Mouse (Mus musculus) kidney, adult 10 weeks (tissue): ENCODE measurements around the gene Hcn3. TPM values are rescaled to one million over a fixed set of nuclear protein-coding genes. Genes with fewer than 3 reads are reported as not detected.

Source experiments
- polyA plus RNA-seq: library from polyadenylated mRNA; stranded (reverse); fragments of 350-450 nt; fragmentation: Illumina TruSeq; extraction: RNeasy Lipid Tissue Mini Kit (QIAGEN cat#74804); gene quantifications from one replicate; pipeline ENCODE4 v1.2.3, GENCODE M21; 2014; ENCODE audit warnings: low read depth, low replicate concordance

Gene Hcn3
- polyA plus RNA-seq, result not detected

DNA sequence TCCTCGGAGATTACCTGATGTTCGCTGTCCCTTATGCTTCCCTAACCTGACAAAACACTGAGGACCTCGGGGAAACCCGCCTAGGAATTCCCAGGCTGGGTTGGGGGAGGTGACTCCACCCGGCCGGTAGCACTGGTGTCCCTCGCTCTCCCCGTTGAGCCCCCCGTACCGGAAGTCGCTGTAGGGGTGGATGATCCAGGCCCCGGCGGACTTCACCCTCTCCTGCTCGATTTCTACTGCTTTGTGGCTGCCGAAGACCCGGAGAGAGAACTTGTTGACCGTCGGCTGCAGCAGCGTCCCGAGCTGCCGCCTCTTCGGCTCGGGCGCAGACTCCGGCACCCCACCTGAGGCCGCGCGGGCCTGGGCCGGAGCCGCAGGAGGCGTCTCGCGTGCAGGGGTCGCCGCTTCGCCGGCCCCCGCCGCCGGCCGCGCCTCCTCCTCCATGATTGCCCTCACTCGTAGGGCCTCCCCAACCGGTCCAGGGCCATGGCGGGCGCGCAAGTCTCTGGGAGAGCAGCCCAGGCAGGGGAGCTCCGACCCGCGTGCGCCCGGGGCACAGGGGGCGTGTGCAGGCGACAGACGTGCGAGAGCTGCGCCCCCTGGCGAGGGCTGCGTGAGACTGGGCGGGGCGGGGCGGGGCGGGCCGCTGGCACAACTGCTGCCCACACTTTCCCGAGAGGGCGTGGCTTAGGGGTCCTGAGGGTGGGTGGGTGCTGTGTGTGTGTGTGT, at the start of gene Hcn3:
Hcn3 (minus strand) TSS at position 581 of the 729 bp plus-strand sequence.

DNA sequence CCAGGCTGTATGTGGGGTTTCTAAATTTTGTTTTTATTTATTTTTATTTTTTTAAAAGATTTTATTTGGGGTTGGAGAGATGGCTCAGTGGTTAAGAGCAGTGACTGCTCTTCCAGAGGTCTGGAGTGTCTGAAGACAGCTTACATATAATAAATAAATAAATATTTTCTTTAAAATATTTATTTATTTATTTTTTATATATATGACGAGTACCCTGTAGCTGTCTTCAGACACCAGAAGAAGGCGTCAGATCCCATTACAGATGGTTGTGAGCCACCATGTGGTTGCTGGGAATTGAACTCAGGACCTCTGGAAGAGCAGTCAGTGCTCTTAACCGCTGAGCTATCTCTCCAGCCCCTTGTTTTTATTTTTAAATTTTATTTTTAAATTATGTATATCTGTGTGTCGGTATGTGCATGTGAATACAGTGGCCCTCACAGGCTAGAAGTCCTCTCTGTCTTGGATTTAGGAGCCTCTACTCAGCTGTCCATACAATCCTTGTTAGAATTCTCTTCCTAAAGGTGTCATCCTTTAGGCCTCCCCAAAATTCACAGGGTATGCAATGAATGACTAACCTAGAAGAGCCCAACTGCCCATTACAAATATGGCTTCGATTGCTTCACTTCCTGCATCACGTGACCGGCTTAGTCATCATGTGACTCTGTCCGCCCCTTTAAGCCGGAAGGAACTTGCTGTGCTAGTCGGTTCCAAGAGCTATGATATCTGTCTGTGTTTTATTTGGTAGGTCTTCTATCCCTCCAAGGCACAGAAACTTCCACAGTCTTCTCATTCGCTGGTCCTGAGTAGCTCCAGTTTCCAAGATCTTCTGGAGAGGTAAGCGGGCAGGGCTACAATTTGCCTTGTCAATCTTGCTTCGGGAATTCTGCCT, 42.5 kb upstream of the Hcn3 start, which contains the start of gene Gba:
Gba (plus strand) TSS at position 676 of the 889 bp plus-strand sequence.

DNA sequence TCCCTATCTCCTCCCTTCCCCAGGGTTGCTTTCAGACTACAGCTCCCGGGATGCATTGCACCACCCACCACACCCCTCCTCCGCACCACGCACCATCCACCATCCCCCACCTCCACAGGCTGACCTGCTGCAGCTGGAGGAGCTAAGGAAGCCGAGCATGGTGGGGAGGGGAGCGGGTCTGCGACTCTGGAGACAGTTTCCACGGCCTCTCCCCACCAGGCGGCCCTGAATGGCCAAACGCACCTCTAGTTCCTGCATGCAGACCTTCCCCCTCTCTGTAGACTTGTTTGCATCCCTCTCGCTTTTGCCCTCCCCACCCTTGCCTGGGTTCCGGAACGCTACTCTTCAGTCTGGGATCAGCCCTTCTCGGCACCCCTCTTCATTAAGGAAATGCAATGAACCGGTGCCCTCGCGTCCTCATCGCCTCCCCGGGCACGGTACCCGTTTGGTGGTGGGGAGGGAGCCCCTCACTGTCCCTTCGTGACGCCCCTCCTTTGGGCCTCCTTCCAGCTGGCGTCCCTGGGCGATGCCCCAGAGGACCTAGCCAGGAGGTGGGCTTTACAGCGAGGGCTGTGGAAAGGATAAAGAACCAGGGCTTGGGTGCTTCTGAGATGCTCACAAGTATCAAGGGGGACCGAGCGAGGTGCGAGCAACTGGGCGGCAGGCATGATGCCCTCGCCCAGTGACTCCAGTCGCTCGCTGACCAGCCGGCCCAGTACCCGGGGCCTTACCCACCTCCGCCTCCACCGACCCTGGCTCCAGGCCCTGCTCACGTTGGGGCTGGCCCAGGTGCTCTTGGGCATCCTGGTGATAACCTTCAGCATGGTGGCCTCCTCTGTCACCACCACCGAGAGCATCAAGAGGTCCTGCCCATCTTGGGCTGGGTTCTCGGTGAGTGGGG, 23.3 kb upstream of the Hcn3 start, which contains the start of gene Fam189b:
Fam189b (plus strand) TSS at position 86 of the 901 bp plus-strand sequence.

DNA sequence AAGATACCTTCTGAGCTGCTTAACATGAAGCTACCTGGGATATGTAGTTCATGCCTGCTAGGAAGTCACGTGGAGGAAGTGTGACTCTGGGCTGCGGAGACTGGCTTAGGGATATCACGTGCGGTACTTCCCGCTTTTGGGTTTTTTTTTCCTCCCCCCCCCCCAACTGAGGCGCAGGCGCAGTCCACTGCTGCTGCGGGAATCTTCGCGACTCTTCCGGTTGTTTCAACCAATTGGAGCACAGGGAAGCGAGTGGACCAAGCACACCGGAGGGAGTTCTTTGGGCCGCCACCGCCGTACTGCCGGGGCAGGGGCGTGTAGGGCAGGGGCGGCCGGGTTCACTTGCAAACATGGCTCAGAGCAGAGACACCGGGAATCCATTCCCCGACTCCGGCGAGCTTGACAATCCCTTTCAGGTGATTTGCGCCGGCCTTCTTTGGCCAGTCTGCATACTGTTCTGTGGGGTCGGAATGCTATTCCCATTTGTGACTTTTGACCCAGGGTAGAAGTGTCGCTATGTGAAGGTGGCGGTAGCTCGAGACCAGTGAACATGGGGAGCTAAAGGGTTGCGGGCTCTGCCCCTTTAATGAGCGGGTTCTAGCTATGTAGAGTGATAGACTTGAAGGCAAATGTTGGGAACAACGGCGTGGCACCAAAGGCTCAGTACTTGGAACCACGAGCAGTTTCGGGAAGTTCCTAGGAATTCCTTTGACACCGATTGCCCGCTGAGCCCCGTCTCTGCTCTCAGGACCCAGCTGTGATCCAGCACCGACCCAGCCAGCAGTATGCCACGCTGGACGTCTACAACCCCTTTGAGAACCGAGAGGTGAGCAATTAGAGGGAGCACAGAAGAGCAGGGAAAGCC, 17.5 kb upstream of the Hcn3 start, which contains the start of gene Scamp3:
Scamp3 (plus strand) TSS at position 232 of the 865 bp plus-strand sequence.

DNA sequence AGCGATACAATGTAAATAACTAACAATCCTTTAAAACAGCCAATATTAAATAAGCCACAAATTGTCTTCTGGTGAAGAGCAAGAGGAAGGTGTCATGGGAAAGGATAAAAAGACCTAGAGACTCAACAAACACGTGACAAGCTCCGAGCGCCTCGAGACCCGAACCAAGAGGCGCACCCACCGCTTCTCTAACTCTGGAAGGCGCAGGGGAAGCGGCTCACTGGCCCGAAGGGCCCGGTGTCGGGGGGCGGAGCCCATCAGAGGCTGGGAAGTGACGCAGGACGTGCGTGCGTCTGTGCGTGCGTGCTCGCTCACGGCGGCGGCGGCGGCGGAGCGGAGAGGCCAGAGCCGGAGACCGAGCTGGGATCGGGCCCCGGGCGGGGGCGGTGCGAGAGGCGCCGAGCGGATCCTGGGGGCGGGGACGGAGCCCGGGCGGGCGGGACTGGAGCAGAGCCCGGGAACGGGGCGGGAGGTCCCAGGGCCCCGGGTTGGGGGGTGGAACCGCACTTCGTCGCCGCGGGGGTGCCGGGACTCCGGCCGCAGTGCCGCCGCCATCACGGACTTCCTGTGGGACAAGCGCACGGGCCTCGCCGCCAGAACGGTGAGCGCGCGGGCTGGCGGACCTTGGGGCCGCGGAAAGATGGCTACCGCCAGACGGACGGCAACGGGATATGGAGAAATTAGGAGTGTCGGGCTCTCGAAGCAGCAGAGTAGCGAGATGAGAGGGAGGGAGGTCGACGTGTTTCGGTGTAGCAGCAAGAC, 4.7 kb upstream of the Hcn3 start, which contains the start of gene Clk2:
Clk2 (plus strand) TSS at position 290 of the 762 bp plus-strand sequence.

DNA sequence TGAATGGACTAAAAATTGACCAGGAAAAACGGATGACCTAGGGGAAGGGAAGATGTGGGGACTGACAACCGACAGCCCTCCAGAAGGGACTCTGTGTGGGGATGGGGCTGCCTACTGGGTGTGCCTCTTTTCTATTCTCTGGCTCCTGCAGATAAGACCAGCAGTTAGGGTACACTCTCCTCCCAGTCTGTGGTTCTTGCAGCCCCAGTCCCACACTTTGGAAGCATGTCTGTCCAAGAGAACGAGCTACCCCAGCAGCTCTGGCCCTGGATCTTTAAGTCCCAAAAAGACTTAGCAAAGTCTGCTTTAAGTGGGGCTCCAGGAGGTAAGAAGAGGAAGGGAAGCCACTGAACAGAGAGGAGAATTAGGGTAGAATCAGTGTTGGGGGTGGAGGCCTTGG, 24.0 kb downstream of the Hcn3 start, which contains the start of gene Pklr:
Pklr (plus strand) TSS at position 185 of the 400 bp plus-strand sequence.

DNA sequence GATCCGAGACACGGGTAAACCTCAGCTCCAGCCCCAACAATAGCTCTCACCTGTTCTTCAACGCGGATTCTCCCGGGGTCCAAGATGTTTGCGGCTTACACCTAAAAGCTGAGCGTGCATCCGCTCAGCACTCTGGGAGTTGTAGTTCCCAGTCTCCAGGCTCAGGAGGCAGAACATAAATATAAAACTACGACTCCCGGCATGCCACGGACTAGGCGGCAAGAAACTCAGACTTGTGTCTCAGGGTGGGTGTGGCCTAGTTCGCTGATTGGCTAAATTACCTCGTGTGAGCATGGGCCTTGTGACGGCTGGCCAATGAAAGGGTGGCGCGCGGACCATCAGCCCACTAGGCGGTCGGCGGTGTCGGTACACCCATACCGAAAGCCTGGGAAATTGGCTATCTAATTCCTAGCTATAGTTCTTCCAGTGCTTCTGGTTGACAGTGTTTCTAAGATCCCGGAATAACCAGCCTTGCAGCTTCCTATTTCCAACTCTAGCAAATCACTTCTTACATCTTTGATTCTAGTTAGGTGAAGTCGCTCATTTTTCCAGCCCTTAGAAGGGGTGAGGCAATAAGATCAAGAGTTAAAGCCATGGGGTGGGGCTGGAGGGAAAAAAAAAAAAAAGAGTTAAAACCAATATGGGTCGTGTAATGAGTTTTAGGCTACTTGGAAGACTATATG, 58.0 kb downstream of the Hcn3 start, which contains the start of gene Fdps:
Fdps (minus strand) TSS at position 148 of the 683 bp plus-strand sequence.

DNA sequence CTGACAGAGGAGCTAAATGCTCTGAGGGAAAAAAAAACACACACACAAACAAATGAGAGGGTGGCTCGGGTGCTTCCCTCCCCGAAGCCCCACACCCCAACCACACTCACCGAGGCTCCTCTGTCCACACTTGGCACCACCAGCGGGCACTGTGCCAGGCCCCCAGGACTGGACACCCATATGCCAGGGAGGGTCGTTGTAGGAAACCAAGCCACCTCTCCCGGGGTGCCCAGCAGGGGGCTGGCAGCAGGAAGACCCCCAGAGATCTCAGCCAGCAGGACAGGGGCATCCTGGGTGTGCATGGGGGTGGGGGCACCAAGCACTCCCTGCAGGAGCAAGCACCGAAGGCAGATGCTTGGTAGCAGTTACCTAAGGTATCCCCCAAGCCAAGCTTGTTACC, 59.2 kb downstream of the Hcn3 start, which contains the start of gene Gm43738:
Gm43738 (minus strand) TSS at position 289 of the 400 bp plus-strand sequence.

Other genes with a start within 250 kb of the Hcn3 start
- 1.1 TPM for gene Msto1, start 246.2 kb downstream of the Hcn3 start, polyA plus RNA-seq
- 40.4 TPM for gene Ash1l, start 209.6 kb downstream of the Hcn3 start, polyA plus RNA-seq
- gene Dap3, start 209.0 kb downstream of the Hcn3 start, polyA plus RNA-seq, result 106 TPM
- 5.8 TPM for gene Rusc1, start 66.9 kb downstream of the Hcn3 start, polyA plus RNA-seq
- gene Gm43738, start 59.1 kb downstream of the Hcn3 start, polyA plus RNA-seq, result not detected
- 6.4 TPM for gene Fdps, start 58.2 kb downstream of the Hcn3 start, polyA plus RNA-seq
- gene Pklr, start 24.1 kb downstream of the Hcn3 start, polyA plus RNA-seq, result 10.3 TPM
- 6.5 TPM for gene Clk2, start 4.6 kb upstream of the Hcn3 start, polyA plus RNA-seq
- 7.7 TPM for gene Scamp3, start 17.3 kb upstream of the Hcn3 start, polyA plus RNA-seq
- not detected for gene Fam189b, start 22.9 kb upstream of the Hcn3 start, polyA plus RNA-seq
- 10.7 TPM for gene Gba, start 42.7 kb upstream of the Hcn3 start, polyA plus RNA-seq
- 0.73 TPM for gene Thbs3, start 55.0 kb upstream of the Hcn3 start, polyA plus RNA-seq
- 50.1 TPM for gene Mtx1, start 66.9 kb upstream of the Hcn3 start, polyA plus RNA-seq
- 9.3 TPM for gene Muc1, start 68.9 kb upstream of the Hcn3 start, polyA plus RNA-seq
- gene Krtcap2, start 85.8 kb upstream of the Hcn3 start, polyA plus RNA-seq, result 27.7 TPM
- gene Trim46, start 86.1 kb upstream of the Hcn3 start, polyA plus RNA-seq, result not detected
- gene Dpm3, start 99.2 kb upstream of the Hcn3 start, polyA plus RNA-seq, result not detected
- gene Slc50a1, start 110.4 kb upstream of the Hcn3 start, polyA plus RNA-seq, result 10.2 TPM
- gene Efna1, start 120.9 kb upstream of the Hcn3 start, polyA plus RNA-seq, result 8.2 TPM
- gene Efna3, start 162.8 kb upstream of the Hcn3 start, polyA plus RNA-seq, result not detected
- gene Efna4, start 177.8 kb upstream of the Hcn3 start, polyA plus RNA-seq, result not detected
- gene Adam15, start 189.8 kb upstream of the Hcn3 start, polyA plus RNA-seq, result 4.4 TPM
- gene Dcst2, start 201.8 kb upstream of the Hcn3 start, polyA plus RNA-seq, result not detected
- not detected for gene Dcst1, start 205.1 kb upstream of the Hcn3 start, polyA plus RNA-seq
- 2.8 TPM for gene Zbtb7b, start 234.6 kb upstream of the Hcn3 start, polyA plus RNA-seq
- gene Lenep, start 242.6 kb upstream of the Hcn3 start, polyA plus RNA-seq, result 1.6 TPM